Mouse (Mus musculus): ENCODE results near the gene Slc23a4.

DNA sequence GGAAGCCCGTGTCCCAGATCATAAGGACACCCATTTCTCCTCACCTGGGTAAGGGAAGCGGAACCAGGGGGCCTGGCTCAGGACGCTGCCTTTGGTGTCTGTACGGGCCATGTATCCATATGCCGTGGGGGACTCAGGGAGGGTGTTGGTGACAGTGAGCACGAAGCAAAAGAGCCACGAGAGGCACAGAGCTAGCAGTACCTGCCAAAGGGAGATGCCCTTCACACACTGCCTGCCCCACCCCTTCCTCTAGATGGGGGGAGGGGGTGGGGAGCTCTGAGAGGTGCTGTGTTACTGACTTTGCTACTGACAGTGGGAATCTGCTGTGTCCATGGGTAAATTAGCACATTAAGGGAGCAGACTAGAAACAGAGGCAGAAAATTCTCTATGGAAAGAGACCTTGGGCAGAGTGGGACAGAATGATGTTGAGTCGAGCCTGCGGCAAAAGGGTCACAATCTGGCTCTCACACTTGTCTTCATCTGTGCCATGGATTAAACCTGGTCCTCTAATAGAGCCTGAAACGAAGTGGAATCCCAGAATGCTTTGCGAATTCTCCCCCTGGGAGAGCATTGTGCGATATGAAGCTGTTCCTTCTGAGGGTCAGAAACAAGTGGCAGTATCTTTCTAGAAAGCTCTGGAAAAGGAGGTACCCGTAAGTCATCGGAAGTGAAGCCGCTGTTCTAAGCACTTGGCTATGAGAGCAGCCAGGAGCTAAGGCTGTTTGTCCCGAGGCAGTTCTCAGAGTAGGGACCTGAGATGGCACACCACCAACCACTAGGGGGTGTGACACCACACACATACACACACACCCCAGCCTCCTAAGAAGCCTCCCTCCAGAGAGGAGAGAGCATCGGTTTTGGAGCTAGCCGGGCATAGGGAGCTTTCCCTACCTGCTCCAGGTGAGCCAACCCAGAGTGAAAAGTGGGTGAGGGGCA, 33.0 kb downstream of the Slc23a4 start:
- TF ChIP-seq CTCF (conservative IDR thresholded peaks at IDR 0.05; ENCODE audit: low read length) (peak; percentile 44), POU5F1 (IDR thresholded peaks at IDR 0.05; ENCODE audit: borderline replicate concordance, low read length) (no peak)
